Mouse (Mus musculus) bone marrow, adult 2 months (tissue): ENCODE data around the gene Adamts14. TPM values are rescaled to one million over a fixed set of nuclear protein-coding genes. Genes with fewer than 3 reads are reported as not detected.

Experiments used
- H3K27ac ChIP-seq: fragments of 200-500 bp; 2 replicates; pipeline ENCODE4 v1.5.1; 2012; ENCODE audit warnings: low read depth, mild to moderate bottlenecking, control low read depth, inconsistent platforms, low read length; ENCODE audit not compliant: control insufficient read depth, poor library complexity, insufficient read depth
- H3K4me1 ChIP-seq: fragments of 200-500 bp; 2 replicates; pipeline ENCODE4 v1.6.1; 2011; ENCODE audit warnings: low read length; ENCODE audit not compliant: control insufficient read depth, insufficient read depth
- H3K4me3 ChIP-seq: fragments of 200-500 bp; replicated peaks from 2 replicates; pipeline ENCODE3; 2011; ENCODE audit warnings: mild to moderate bottlenecking, low read depth, low read length, control low read depth; ENCODE audit not compliant: control insufficient read depth
- CTCF ChIP-seq: fragments of 200-500 bp; IDR thresholded peaks from 2 replicates; pipeline ENCODE4 v1.5.1; 2011; ENCODE audit warnings: low read length, control low read depth; ENCODE audit not compliant: control insufficient read depth, insufficient read depth
- POLR2A ChIP-seq: fragments of 200-500 bp; IDR thresholded peaks from 2 replicates; pipeline ENCODE4 v1.6.1; 2011; ENCODE audit warnings: low read depth, mild to moderate bottlenecking, control low read depth, low read length, borderline replicate concordance; ENCODE audit not compliant: control insufficient read depth
- WGBS: fragments of 180-500 bp; shearing (Covaris S2); methylation state at CpG from one replicate; pipeline ENCODE4 v1.1.7; 2018; 5-methylcytosine and 5-hydroxymethylcytosine counted together
- polyA plus RNA-seq: library from polyadenylated mRNA; stranded (reverse); fragments of >200 nt; gene quantifications from 2 replicates; pipeline ENCODE4 v1.2.4, GENCODE M21; 2011; ENCODE audit warnings: low replicate concordance; ENCODE audit not compliant: missing spikeins, insufficient read depth, insufficient read length

Adamts14 gene
- polyA plus RNA-seq, 1 experiment: 3.6 TPM

GRCm38 (mm10) chr10:61195216-61195615, 78.0 kb downstream of the Adamts14 start:
- H3K4me1 ChIP-seq: no peaks in the 10 kb centered on the region
- no peak overlapping the region for H3K27ac ChIP-seq
- H3K4me3 ChIP-seq: no peak overlapping the region
- TF ChIP-seq POLR2A: no peak
- TF ChIP-seq CTCF: no peak
- WGBS: 63% methylated on average over 8 of the region's 8 CpGs

- TF ChIP-seq CTCF (no peak), POLR2A (no peak)
- no peaks in the 10 kb centered on the region for H3K4me1 ChIP-seq
- no peak overlapping the region for H3K27ac ChIP-seq
- no peak overlapping the region for H3K4me3 ChIP-seq
- WGBS: 85% methylated on average over 9 of the region's 9 CpGs
These were observed 78.6 kb downstream of the Adamts14 start for GRCm38 (mm10) chr10:61194611-61195010.

GRCm38 (mm10) chr10:61188010-61188409, 85.2 kb downstream of the Adamts14 start:
- Histone ChIP-seq H3K4me1 (peaks cover 3% of the 10 kb centered on the region), H3K27ac (no peak overlapping the region), H3K4me3 (no peak overlapping the region)
- TF ChIP-seq POLR2A (no peak), CTCF (no peak)
- 3% methylated on average over 3 of the region's 3 CpGs for WGBS

GRCm38 (mm10) chr10:61187001-61187400, 86.2 kb downstream of the Adamts14 start:
- WGBS: 65% methylated on average over 3 of the region's 3 CpGs
- TF ChIP-seq POLR2A: no peak
- no peak for TF ChIP-seq CTCF
- Histone ChIP-seq H3K4me3 (no peak overlapping the region), H3K4me1 (peaks cover 3% of the 10 kb centered on the region), H3K27ac (no peak overlapping the region)

- no peak overlapping the region for H3K27ac ChIP-seq
- H3K4me1 ChIP-seq: peaks cover 1% of the 10 kb centered on the region; the same call in 1 of the 2 replicates
- 63% methylated on average over 6 of the region's 6 CpGs for WGBS
- H3K4me3 ChIP-seq: no peak overlapping the region
- no peak for TF ChIP-seq CTCF
- TF ChIP-seq POLR2A: no peak
These were observed 93.3 kb downstream of the Adamts14 start for GRCm38 (mm10) chr10:61179927-61180326.

GRCm38 (mm10) chr10:61178687-61179086, 94.6 kb downstream of the Adamts14 start:
- no peak for TF ChIP-seq CTCF
- TF ChIP-seq POLR2A: no peak
- 78% methylated on average over 8 of the region's 8 CpGs for WGBS
- H3K27ac ChIP-seq: no peak overlapping the region
- peaks cover 1% of the 10 kb centered on the region; the same call in 1 of the 2 replicates for H3K4me1 ChIP-seq
- no peak overlapping the region for H3K4me3 ChIP-seq

- no peak overlapping the region for H3K4me3 ChIP-seq
- no peak for TF ChIP-seq POLR2A
- no peak for TF ChIP-seq CTCF
- peaks cover 1% of the 10 kb centered on the region; the same call in 1 of the 2 replicates for H3K4me1 ChIP-seq
- 75% methylated on average over 4 of the region's 4 CpGs for WGBS
- no peak overlapping the region for H3K27ac ChIP-seq
These were observed 95.5 kb downstream of the Adamts14 start for GRCm38 (mm10) chr10:61177751-61178150.

- Histone ChIP-seq H3K27ac (no peak overlapping the region), H3K4me3 (no peak overlapping the region), H3K4me1 (peaks cover 1% of the 10 kb centered on the region; the same call in 1 of the 2 replicates)
- 54% methylated on average over 7 of the region's 7 CpGs for WGBS
- TF ChIP-seq CTCF (no peak), POLR2A (no peak)
These were observed 96.9 kb downstream of the Adamts14 start for GRCm38 (mm10) chr10:61176221-61176790.

GRCm38 (mm10) chr10:61175442-61176204, 97.6 kb downstream of the Adamts14 start:
- WGBS: 14% methylated on average over 24 of the region's 24 CpGs
- Histone ChIP-seq H3K4me1 (peaks cover 1% of the 10 kb centered on the region; the same call in 1 of the 2 replicates), H3K27ac (no peak overlapping the region), H3K4me3 (no peak overlapping the region)
- TF ChIP-seq CTCF (peak; percentile 30; the same call in 1 of the 2 replicates), POLR2A (no peak)
